Mouse (Mus musculus): ENCODE results near the gene Trdmt1. TPM values are rescaled to one million over a fixed set of nuclear protein-coding genes. Genes with fewer than 3 reads are reported as not detected.

The Trdmt1 gene
- polyA plus RNA-seq, 1 experiment from 2014 or later, result 8.0 TPM

DNA sequence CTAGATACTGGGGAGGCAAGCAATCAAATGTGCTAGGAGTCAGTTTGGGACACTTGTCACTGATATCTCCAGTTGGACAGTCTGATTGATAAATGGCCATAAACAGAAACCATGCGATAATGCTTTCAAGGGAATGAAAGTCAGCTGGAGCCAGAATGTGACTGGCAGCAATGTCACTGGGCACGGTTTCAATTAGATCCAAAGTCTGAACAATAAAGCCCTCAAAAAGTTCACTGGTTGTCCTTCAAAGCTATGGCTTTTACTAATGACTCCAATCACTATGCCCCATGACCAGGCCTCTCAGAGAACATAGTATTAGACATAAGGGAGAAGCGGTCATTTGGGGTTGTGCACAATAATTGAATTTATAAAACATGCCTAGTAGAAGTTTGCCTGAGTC, 59.9 kb downstream of the Trdmt1 start:
- ATAC-seq, result no peak
- Histone ChIP-seq H3K4me1 (replicated peaks) (no peaks in the 10 kb centered on the region), H3K27me3 (no peaks in the 10 kb centered on the region), H3K36me3 (no peaks in the 10 kb centered on the region), H3K4me3 (replicated peaks) (no peak overlapping the region), H3K9me3 (no peaks in the 10 kb centered on the region), H3K4me2 (replicated peaks) (no peak overlapping the region), H3K9ac (replicated peaks) (no peak overlapping the region), H3K27ac (no peak overlapping the region)
- WGBS, result 88% methylated on average over 3 of the region's 3 CpGs

DNA sequence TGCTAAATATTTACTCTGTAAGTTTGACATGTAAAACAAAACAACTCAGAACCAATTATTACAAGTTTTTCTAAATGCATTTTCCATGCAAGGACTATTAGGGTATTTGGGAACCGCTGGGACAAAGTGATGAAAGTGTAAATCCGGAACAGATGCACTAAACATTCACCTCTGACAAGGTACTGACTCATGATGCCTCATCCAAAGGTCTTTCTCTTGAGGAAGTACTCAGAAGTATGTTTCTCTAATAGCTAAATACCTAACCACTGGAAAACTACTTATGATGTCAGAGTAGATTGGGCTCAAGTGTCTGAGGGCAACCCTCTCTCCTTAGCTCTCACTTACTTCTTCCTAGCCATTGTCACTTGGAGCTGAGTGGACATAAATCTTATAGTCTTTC, 63.7 kb downstream of the Trdmt1 start:
- WGBS, result 88% methylated on average over 2 of the region's 2 CpGs
- ATAC-seq, result no peak
- no peaks in the 10 kb centered on the region for H3K4me1 ChIP-seq (replicated peaks)

DNA sequence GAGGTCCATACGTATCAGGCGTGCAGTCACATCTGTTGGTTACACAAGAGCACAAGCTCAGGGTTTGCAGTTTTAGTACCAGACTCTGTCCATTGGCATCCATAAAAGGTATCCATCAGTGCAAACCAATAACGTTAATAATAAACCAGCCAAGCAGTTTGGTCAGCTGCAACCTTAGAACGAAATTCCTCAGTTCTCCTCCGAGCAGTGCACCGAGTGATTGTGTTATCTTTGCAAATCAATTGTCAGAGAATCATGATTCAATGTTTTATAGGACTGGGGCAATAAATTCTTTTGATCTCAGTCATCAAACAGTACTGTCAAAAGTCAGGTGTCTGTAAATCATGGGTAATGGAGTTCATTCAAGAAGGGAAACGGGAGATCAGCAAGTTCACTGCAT, 65.3 kb downstream of the Trdmt1 start:
- Histone ChIP-seq H3K9me3 (no peaks in the 10 kb centered on the region), H3K4me1 (replicated peaks) (no peaks in the 10 kb centered on the region), H3K4me2 (replicated peaks) (no peak overlapping the region), H3K27me3 (no peaks in the 10 kb centered on the region), H3K4me3 (replicated peaks) (no peak overlapping the region), H3K27ac (no peak overlapping the region), H3K9ac (replicated peaks) (no peak overlapping the region), H3K36me3 (no peaks in the 10 kb centered on the region)
- 93% methylated on average over 7 of the region's 7 CpGs for WGBS
- no peak for ATAC-seq

More for the DNA sequence above, 63.7 kb downstream of the Trdmt1 start:
- Histone ChIP-seq H3K27me3 (no peaks in the 10 kb centered on the region), H3K4me2 (replicated peaks) (no peak overlapping the region), H3K4me3 (replicated peaks) (no peak overlapping the region), H3K9me3 (no peaks in the 10 kb centered on the region), H3K36me3 (no peaks in the 10 kb centered on the region), H3K27ac (no peak overlapping the region), H3K9ac (replicated peaks) (no peak overlapping the region)

DNA sequence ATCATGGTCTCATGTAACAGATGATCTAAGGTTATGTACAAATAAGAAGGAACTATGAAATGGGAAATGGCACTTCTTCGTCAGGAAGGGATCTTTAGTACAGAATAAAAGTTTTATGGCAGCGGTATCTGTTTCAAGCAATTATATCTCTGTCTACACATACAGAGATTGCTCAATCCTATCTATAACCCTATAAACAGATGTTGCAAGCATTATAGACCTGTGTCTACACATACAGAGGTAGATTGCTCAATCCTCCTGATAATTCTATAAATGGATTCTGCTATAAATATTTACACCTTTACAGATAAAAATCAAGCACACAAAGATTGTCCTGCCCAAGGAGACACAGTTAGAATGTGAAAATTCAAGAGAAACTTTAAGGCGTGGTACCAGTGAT, 74.4 kb downstream of the Trdmt1 start:
- H3K4me1 ChIP-seq (replicated peaks), result no peaks in the 10 kb centered on the region
- 94% methylated on average over 3 of the region's 3 CpGs for WGBS
- no peak for ATAC-seq

DNA sequence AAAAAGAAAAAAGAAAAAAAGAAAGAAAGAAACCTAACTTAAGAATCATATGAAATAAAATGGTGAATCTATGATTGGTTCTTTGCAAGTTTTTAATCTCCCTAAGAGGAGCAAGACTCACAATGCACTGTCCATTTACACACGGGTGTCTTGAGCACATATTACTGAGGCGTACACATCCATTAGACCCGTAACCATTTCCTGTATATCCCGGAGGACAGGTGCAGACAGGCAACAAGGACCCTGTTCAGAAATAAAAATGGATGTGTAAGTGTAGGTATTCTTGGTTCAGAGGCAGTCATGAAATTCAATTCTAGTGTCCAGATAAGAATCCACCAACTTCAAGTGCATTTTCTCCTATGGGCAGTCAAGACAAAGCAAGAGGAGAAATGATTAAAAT, 74.8 kb downstream of the Trdmt1 start:
- Histone ChIP-seq H3K9me3 (no peaks in the 10 kb centered on the region), H3K4me3 (replicated peaks) (no peak overlapping the region), H3K9ac (replicated peaks) (no peak overlapping the region), H3K36me3 (no peaks in the 10 kb centered on the region), H3K27ac (no peak overlapping the region), H3K4me2 (replicated peaks) (no peak overlapping the region), H3K27me3 (no peaks in the 10 kb centered on the region), H3K4me1 (replicated peaks) (no peaks in the 10 kb centered on the region)
- no peak for ATAC-seq
- 90% methylated on average over 4 of the region's 4 CpGs for WGBS

More for the DNA sequence above, 74.4 kb downstream of the Trdmt1 start:
- H3K27ac ChIP-seq, result no peak overlapping the region
- H3K27me3 ChIP-seq, result no peaks in the 10 kb centered on the region
- no peaks in the 10 kb centered on the region for H3K36me3 ChIP-seq
- no peaks in the 10 kb centered on the region for H3K9me3 ChIP-seq
- no peak overlapping the region for H3K9ac ChIP-seq (replicated peaks)
- no peak overlapping the region for H3K4me3 ChIP-seq (replicated peaks)
- no peak overlapping the region for H3K4me2 ChIP-seq (replicated peaks)

DNA sequence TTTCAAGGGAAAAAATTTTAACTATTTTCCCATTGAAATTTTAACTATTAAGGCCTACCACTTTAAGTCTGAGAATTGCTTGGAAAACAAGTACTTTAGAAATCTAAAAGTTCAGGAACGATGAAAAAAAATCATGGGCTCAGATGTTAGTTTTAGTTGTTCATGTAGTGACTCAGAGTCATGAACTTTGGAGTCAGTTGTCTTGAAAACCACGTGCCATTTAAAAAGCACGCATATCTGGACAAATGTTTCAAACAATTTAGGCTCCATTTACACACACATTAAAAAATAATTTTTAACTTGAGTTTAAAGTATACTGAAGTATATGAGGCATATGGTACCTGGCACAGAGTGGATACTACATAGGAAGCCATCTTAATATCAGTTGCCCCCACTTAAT, 77.8 kb downstream of the Trdmt1 start:
- no peak overlapping the region for H3K4me2 ChIP-seq (replicated peaks)
- no peak for ATAC-seq
- no peak overlapping the region for H3K4me3 ChIP-seq (replicated peaks)

More for the DNA sequence above, 77.8 kb downstream of the Trdmt1 start:
- Histone ChIP-seq H3K9me3 (no peaks in the 10 kb centered on the region), H3K9ac (replicated peaks) (no peak overlapping the region), H3K27me3 (no peaks in the 10 kb centered on the region), H3K36me3 (no peaks in the 10 kb centered on the region), H3K27ac (no peak overlapping the region), H3K4me1 (replicated peaks) (no peaks in the 10 kb centered on the region)
- WGBS, result 95% methylated on average over 3 of the region's 3 CpGs

Other genes starting within 250 kb of the Trdmt1 start
- 0.43 and 0.48 TPM in 2 replicates for gene Cubn, start 52.9 kb downstream of the Trdmt1 start, polyA plus RNA-seq (2015; fragmentation: Nextera tagmentation; extraction: Ambion mirVana)
- 773 and 781 TPM in 2 replicates for gene Vim, start 29.3 kb upstream of the Trdmt1 start, polyA plus RNA-seq (2015; fragmentation: Nextera tagmentation; extraction: Ambion mirVana)
- 0.36 and 0.55 TPM in 2 replicates for gene St8sia6, start 249.4 kb upstream of the Trdmt1 start, polyA plus RNA-seq (2015; fragmentation: Nextera tagmentation; extraction: Ambion mirVana)

Data from midbrain, embryonic 13.5 days (tissue).